Mouse (Mus musculus) testis, adult 2 months (tissue): ENCODE measurements around the gene Galnt14.

Source experiments
- CTCF ChIP-seq: fragments of 200-500 bp; IDR thresholded peaks from 2 replicates; pipeline ENCODE4 v1.5.1; 2012; ENCODE audit warnings: low read depth, mild to moderate bottlenecking, inconsistent platforms, low read length, moderate library complexity; ENCODE audit not compliant: control insufficient read depth, insufficient read depth, insufficient replicate concordance
- POLR2A ChIP-seq: fragments of 200-500 bp; IDR thresholded peaks from 2 replicates; pipeline ENCODE4 v1.6.1; 2012; ENCODE audit warnings: low read depth, mild to moderate bottlenecking, inconsistent platforms, low read length, moderate library complexity; ENCODE audit not compliant: control insufficient read depth

GRCm38 (mm10) chr17:73568204-73568603 lies 142.0 kb downstream of the Galnt14 start:
- TF ChIP-seq POLR2A (no peak), CTCF (no peak)
